Mouse (Mus musculus) spleen, postnatal 4 days (tissue): ENCODE measurements around the gene Cachd1.

Experiments
- DNase-seq, 2 experiments: peaks; one replicate each; pipeline ENCODE4 v3.0.0; 2022; ENCODE audit warnings: low spot score in 2 of 2

The Cachd1 gene

GRCm38 (mm10) chr4:100865962-100866703 lies 89.7 kb downstream of the Cachd1 start:
- no peak for DNase-seq

GRCm38 (mm10) chr4:100877351-100877750 lies 100.9 kb downstream of the Cachd1 start:
- no peak for DNase-seq

- no peak for DNase-seq
These were observed 102.9 kb downstream of the Cachd1 start for GRCm38 (mm10) chr4:100879414-100879813.

GRCm38 (mm10) chr4:100880075-100880474 lies 103.6 kb downstream of the Cachd1 start:
- no peak for DNase-seq

GRCm38 (mm10) chr4:100885793-100886742 lies 109.6 kb downstream of the Cachd1 start:
- DNase-seq, result no peak

- DNase-seq, result peak in 1 of 2 experiments; percentile 61
These were observed 110.4 kb downstream of the Cachd1 start for GRCm38 (mm10) chr4:100886743-100887416.

GRCm38 (mm10) chr4:100890106-100890970 lies 113.9 kb downstream of the Cachd1 start:
- no peak for DNase-seq

GRCm38 (mm10) chr4:100893739-100894138 lies 117.3 kb downstream of the Cachd1 start:
- DNase-seq, result no peak

- no peak for DNase-seq
These were observed 117.7 kb downstream of the Cachd1 start for GRCm38 (mm10) chr4:100894142-100894541.

- no peak for DNase-seq
These were observed 120.0 kb downstream of the Cachd1 start for GRCm38 (mm10) chr4:100896260-100897010.

GRCm38 (mm10) chr4:100897943-100898342 lies 121.5 kb downstream of the Cachd1 start:
- DNase-seq, result no peak

- no peak for DNase-seq
These were observed 133.3 kb downstream of the Cachd1 start for GRCm38 (mm10) chr4:100909694-100910340.

GRCm38 (mm10) chr4:100910605-100911330 lies 134.3 kb downstream of the Cachd1 start:
- no peak for DNase-seq

GRCm38 (mm10) chr4:100911658-100912057 lies 135.2 kb downstream of the Cachd1 start:
- no peak for DNase-seq

GRCm38 (mm10) chr4:100913666-100914065 lies 137.2 kb downstream of the Cachd1 start:
- no peak for DNase-seq

- no peak for DNase-seq
These were observed 138.1 kb downstream of the Cachd1 start for GRCm38 (mm10) chr4:100914532-100914931.

GRCm38 (mm10) chr4:100915093-100915492 lies 138.6 kb downstream of the Cachd1 start:
- no peak for DNase-seq

GRCm38 (mm10) chr4:100917511-100917910 lies 141.0 kb downstream of the Cachd1 start:
- no peak for DNase-seq

GRCm38 (mm10) chr4:100920413-100920812 lies 143.9 kb downstream of the Cachd1 start:
- no peak for DNase-seq
